Mouse (Mus musculus) spleen, adult 2 months (tissue): ENCODE data around the gene Rrn3.

Experiments
- CTCF ChIP-seq: fragments of 200-500 bp; IDR thresholded peaks from 2 replicates; pipeline ENCODE4 v1.5.1; 2011; ENCODE audit warnings: mild to moderate bottlenecking, inconsistent platforms; ENCODE audit not compliant: insufficient read depth, insufficient read length, insufficient replicate concordance; ENCODE audit errors: extremely low read depth
- POLR2A ChIP-seq: fragments of 200-500 bp; IDR thresholded peaks from 2 replicates; pipeline ENCODE4 v1.6.1; 2011; ENCODE audit warnings: low read depth, low read length, inconsistent platforms

DNA sequence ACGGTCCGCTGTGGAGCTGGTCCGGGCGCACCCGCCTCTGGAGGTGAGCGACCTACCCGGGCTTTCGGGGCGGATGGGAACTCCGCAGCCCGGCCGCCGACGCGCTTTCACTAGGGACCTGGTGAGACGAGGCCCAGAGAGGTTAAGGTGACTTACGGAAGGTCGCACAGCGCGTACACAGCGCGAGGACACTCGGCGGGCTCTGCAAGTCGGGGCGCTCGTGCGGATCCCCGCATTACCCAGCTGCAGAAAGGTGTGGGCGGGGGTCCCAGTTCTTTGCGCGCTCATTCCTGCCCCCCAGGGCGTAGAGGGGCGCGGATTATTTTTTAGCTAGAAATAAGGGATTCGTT is 38.9 kb downstream of the Rrn3 start:
- no peak for TF ChIP-seq POLR2A
- TF ChIP-seq CTCF: no peak
